Mouse (Mus musculus): ENCODE data around the gene Tarsl2. TPM values are rescaled to one million over a fixed set of nuclear protein-coding genes. Genes with fewer than 3 reads are reported as not detected.
A peak's percentile ranks its signal among the peaks of the same experiment; 100 is the strongest.

The Tarsl2 gene
- polyA plus RNA-seq, 1 experiment = 17.9 TPM

- no peak for DNase-seq
- Histone ChIP-seq H3K4me3 (replicated peaks; ENCODE audit: insufficient read depth, low read depth, low read length) (no peak overlapping the region), H3K27ac (ENCODE audit: insufficient read depth, low read length) (no peak overlapping the region), H3K4me1 (ENCODE audit: control insufficient read depth, insufficient read depth, low read length) (no peaks in the 10 kb centered on the region), H3K27me3 (ENCODE audit: control insufficient read depth, insufficient read depth, low read length) (no peaks in the 10 kb centered on the region; the same call in 1 of the 2 replicates)
- WGBS = 74% methylated on average over 7 of the region's 7 CpGs
- TF ChIP-seq POLR2A (IDR thresholded peaks at IDR 0.05; ENCODE audit: borderline replicate concordance, insufficient read depth, low read length) (no peak), CTCF (IDR thresholded peaks at IDR 0.05; ENCODE audit: borderline replicate concordance, insufficient read depth, low read depth, low read length) (no peak)
Measured at GRCm38 (mm10) chr7:65620746-65621145, 24.0 kb upstream of the Tarsl2 start.

- no peak overlapping the region for H3K27ac ChIP-seq (ENCODE audit: insufficient read depth, low read length)
- no peak for DNase-seq
- H3K4me1 ChIP-seq (ENCODE audit: control insufficient read depth, insufficient read depth, low read length) = no peaks in the 10 kb centered on the region
- 91% methylated on average over 3 of the region's 3 CpGs for WGBS
- no peak overlapping the region for H3K4me3 ChIP-seq (replicated peaks; ENCODE audit: insufficient read depth, low read depth, low read length)
- H3K27me3 ChIP-seq (ENCODE audit: control insufficient read depth, insufficient read depth, low read length) = no peaks in the 10 kb centered on the region; the same call in 1 of the 2 replicates
- no peak for TF ChIP-seq POLR2A (IDR thresholded peaks at IDR 0.05; ENCODE audit: borderline replicate concordance, insufficient read depth, low read length)
Measured at GRCm38 (mm10) chr7:65623330-65623729, 21.4 kb upstream of the Tarsl2 start.

GRCm38 (mm10) chr7:65625528-65625927 is 19.2 kb upstream of the Tarsl2 start:
- no peak overlapping the region for H3K4me3 ChIP-seq (replicated peaks; ENCODE audit: insufficient read depth, low read depth, low read length)
- DNase-seq = no peak
- peak; percentile 39; the same call in 1 of the 2 replicates for TF ChIP-seq CTCF (IDR thresholded peaks at IDR 0.05; ENCODE audit: borderline replicate concordance, insufficient read depth, low read depth, low read length)
- no peak for TF ChIP-seq POLR2A (IDR thresholded peaks at IDR 0.05; ENCODE audit: borderline replicate concordance, insufficient read depth, low read length)
- H3K27ac ChIP-seq (ENCODE audit: insufficient read depth, low read length) = no peak overlapping the region
- H3K4me1 ChIP-seq (ENCODE audit: control insufficient read depth, insufficient read depth, low read length) = no peaks in the 10 kb centered on the region
- no peaks in the 10 kb centered on the region for H3K27me3 ChIP-seq (ENCODE audit: control insufficient read depth, insufficient read depth, low read length)
- 42% methylated on average over 2 of the region's 2 CpGs for WGBS

GRCm38 (mm10) chr7:65629846-65630245 is 14.9 kb upstream of the Tarsl2 start:
- Histone ChIP-seq H3K4me3 (replicated peaks; ENCODE audit: insufficient read depth, low read depth, low read length) (no peak overlapping the region), H3K27me3 (ENCODE audit: control insufficient read depth, insufficient read depth, low read length) (0 out of 2 replicates have a peak, but pooled peaks cover 1% of the 10 kb centered on the region), H3K4me1 (ENCODE audit: control insufficient read depth, insufficient read depth, low read length) (no peaks in the 10 kb centered on the region), H3K27ac (ENCODE audit: insufficient read depth, low read length) (no peak overlapping the region)
- TF ChIP-seq CTCF (IDR thresholded peaks at IDR 0.05; ENCODE audit: borderline replicate concordance, insufficient read depth, low read depth, low read length) (no peak), POLR2A (IDR thresholded peaks at IDR 0.05; ENCODE audit: borderline replicate concordance, insufficient read depth, low read length) (no peak)
- DNase-seq = no peak
- 96% methylated on average over 1 of the region's 1 CpGs for WGBS

GRCm38 (mm10) chr7:65630661-65631060 is 14.0 kb upstream of the Tarsl2 start:
- Histone ChIP-seq H3K4me1 (ENCODE audit: control insufficient read depth, insufficient read depth, low read length) (no peaks in the 10 kb centered on the region), H3K27me3 (ENCODE audit: control insufficient read depth, insufficient read depth, low read length) (0 out of 2 replicates have a peak, but pooled peaks cover 1% of the 10 kb centered on the region), H3K4me3 (replicated peaks; ENCODE audit: insufficient read depth, low read depth, low read length) (no peak overlapping the region), H3K27ac (ENCODE audit: insufficient read depth, low read length) (no peak overlapping the region)
- 76% methylated on average over 5 of the region's 5 CpGs for WGBS
- DNase-seq = no peak
- TF ChIP-seq CTCF (IDR thresholded peaks at IDR 0.05; ENCODE audit: borderline replicate concordance, insufficient read depth, low read depth, low read length) (no peak), POLR2A (IDR thresholded peaks at IDR 0.05; ENCODE audit: borderline replicate concordance, insufficient read depth, low read length) (no peak)

GRCm38 (mm10) chr7:65635831-65636230 is 8.9 kb upstream of the Tarsl2 start:
- Histone ChIP-seq H3K27ac (ENCODE audit: insufficient read depth, low read length) (no peak overlapping the region), H3K27me3 (ENCODE audit: control insufficient read depth, insufficient read depth, low read length) (0 out of 2 replicates have a peak, but pooled peaks cover 1% of the 10 kb centered on the region), H3K4me1 (ENCODE audit: control insufficient read depth, insufficient read depth, low read length) (no peaks in the 10 kb centered on the region), H3K4me3 (replicated peaks; ENCODE audit: insufficient read depth, low read depth, low read length) (no peak overlapping the region)
- DNase-seq = no peak
- TF ChIP-seq POLR2A (IDR thresholded peaks at IDR 0.05; ENCODE audit: borderline replicate concordance, insufficient read depth, low read length) (no peak), CTCF (IDR thresholded peaks at IDR 0.05; ENCODE audit: borderline replicate concordance, insufficient read depth, low read depth, low read length) (no peak)
- 95% methylated on average over 6 of the region's 6 CpGs for WGBS

GRCm38 (mm10) chr7:65636356-65636880 is 8.3 kb upstream of the Tarsl2 start:
- 77% methylated on average over 7 of the region's 7 CpGs for WGBS
- no peak for DNase-seq
- Histone ChIP-seq H3K4me1 (ENCODE audit: control insufficient read depth, insufficient read depth, low read length) (no peaks in the 10 kb centered on the region), H3K27ac (ENCODE audit: insufficient read depth, low read length) (no peak overlapping the region), H3K27me3 (ENCODE audit: control insufficient read depth, insufficient read depth, low read length) (0 out of 2 replicates have a peak, but pooled peaks cover 1% of the 10 kb centered on the region), H3K4me3 (replicated peaks; ENCODE audit: insufficient read depth, low read depth, low read length) (no peak overlapping the region)
- TF ChIP-seq CTCF (IDR thresholded peaks at IDR 0.05; ENCODE audit: borderline replicate concordance, insufficient read depth, low read depth, low read length) = no peak
- TF ChIP-seq POLR2A (IDR thresholded peaks at IDR 0.05; ENCODE audit: borderline replicate concordance, insufficient read depth, low read length) = no peak

GRCm38 (mm10) chr7:65638170-65638770 is 6.4 kb upstream of the Tarsl2 start:
- Histone ChIP-seq H3K27ac (ENCODE audit: insufficient read depth, low read length) (no peak overlapping the region), H3K4me1 (ENCODE audit: control insufficient read depth, insufficient read depth, low read length) (no peaks in the 10 kb centered on the region), H3K27me3 (ENCODE audit: control insufficient read depth, insufficient read depth, low read length) (0 out of 2 replicates have a peak, but pooled peaks cover 1% of the 10 kb centered on the region), H3K4me3 (replicated peaks; ENCODE audit: insufficient read depth, low read depth, low read length) (no peak overlapping the region)
- TF ChIP-seq CTCF (IDR thresholded peaks at IDR 0.05; ENCODE audit: borderline replicate concordance, insufficient read depth, low read depth, low read length) (no peak), POLR2A (IDR thresholded peaks at IDR 0.05; ENCODE audit: borderline replicate concordance, insufficient read depth, low read length) (no peak)
- WGBS = 25% methylated on average over 7 of the region's 7 CpGs
- DNase-seq = peak; percentile 13 to 23
